Mouse (Mus musculus): Measurements from ENCODE around the gene Pdzrn4. TPM values are rescaled to one million over a fixed set of nuclear protein-coding genes. Genes with fewer than 3 reads are reported as not detected.

Pdzrn4 gene
- polyA plus RNA-seq, 1 experiment from 2014 or later: 1.9 TPM

- no peak overlapping the region for H3K27ac ChIP-seq
- ATAC-seq: no peak
- no peak overlapping the region for H3K4me3 ChIP-seq (replicated peaks)
- H3K36me3 ChIP-seq: no peaks in the 10 kb centered on the region
- no peak overlapping the region for H3K4me2 ChIP-seq (replicated peaks)
- no peaks in the 10 kb centered on the region for H3K27me3 ChIP-seq (replicated peaks)
- no peaks in the 10 kb centered on the region for H3K9me3 ChIP-seq
- H3K4me1 ChIP-seq (replicated peaks): no peaks in the 10 kb centered on the region
- no peak overlapping the region for H3K9ac ChIP-seq
- WGBS: 39% methylated on average over 10 of the region's 10 CpGs
Observed at GRCm38 (mm10) chr15:92696276-92696956, 299.7 kb downstream of the Pdzrn4 start.

DNA sequence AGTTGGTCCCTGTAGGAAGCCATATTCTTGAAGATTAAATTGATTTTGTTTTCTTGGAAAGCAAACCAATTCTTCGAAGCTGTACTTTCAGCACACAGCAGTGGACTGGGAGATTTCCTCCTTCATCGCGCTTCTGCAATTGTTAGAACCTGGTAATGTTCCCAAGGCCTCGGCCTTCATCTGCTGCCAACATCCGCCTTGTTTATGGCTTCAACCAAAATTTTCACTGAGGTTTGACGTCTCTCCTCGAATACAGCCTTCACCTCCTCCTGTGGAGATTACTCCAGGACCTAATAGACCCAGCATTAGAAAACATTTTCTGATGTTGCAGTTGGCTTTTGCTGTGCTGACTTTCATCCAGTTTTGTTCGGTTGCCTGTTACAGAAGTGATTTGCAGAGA, 307.5 kb downstream of the Pdzrn4 start:
- H3K27me3 ChIP-seq (replicated peaks): no peaks in the 10 kb centered on the region
- H3K27ac ChIP-seq: no peak overlapping the region
- H3K4me1 ChIP-seq (replicated peaks): no peaks in the 10 kb centered on the region
- no peaks in the 10 kb centered on the region for H3K36me3 ChIP-seq
- no peak overlapping the region for H3K9ac ChIP-seq
- WGBS: 76% methylated on average over 8 of the region's 8 CpGs
- ATAC-seq: no peak
- no peak overlapping the region for H3K4me3 ChIP-seq (replicated peaks)
- H3K9me3 ChIP-seq: no peaks in the 10 kb centered on the region
- no peak overlapping the region for H3K4me2 ChIP-seq (replicated peaks)

DNA sequence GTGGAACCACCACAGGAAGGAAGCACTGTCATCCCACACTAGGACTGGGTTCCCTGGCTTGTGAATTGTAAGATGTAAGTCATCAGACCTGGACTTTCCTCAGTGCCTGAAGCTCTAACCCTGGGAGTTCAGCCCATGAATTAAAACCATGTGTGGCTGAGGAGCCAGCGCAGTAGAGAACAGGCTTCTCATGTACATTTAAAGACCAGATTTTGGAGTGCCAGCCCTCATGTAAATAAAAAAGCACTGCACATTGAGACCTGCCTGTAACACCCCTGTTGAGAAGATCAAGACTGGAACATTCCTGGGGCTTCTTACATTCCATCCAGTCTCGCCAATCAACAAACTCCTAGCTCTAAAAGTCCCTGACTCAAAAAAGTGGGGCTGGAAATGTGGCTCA, 342.0 kb downstream of the Pdzrn4 start:
- no peaks in the 10 kb centered on the region for H3K9me3 ChIP-seq
- no peak overlapping the region for H3K4me2 ChIP-seq (replicated peaks)
- no peak overlapping the region for H3K9ac ChIP-seq
- no peak overlapping the region for H3K4me3 ChIP-seq (replicated peaks)
- no peak overlapping the region for H3K27ac ChIP-seq
- H3K36me3 ChIP-seq: no peaks in the 10 kb centered on the region
- ATAC-seq: no peak
- no peaks in the 10 kb centered on the region for H3K27me3 ChIP-seq (replicated peaks)
- no peaks in the 10 kb centered on the region for H3K4me1 ChIP-seq (replicated peaks)
- 71% methylated on average over 2 of the region's 2 CpGs for WGBS

- H3K27me3 ChIP-seq (replicated peaks): no peaks in the 10 kb centered on the region
- H3K4me1 ChIP-seq (replicated peaks): no peaks in the 10 kb centered on the region
- WGBS: 87% methylated on average over 4 of the region's 4 CpGs
- H3K9me3 ChIP-seq: no peaks in the 10 kb centered on the region
- no peaks in the 10 kb centered on the region for H3K36me3 ChIP-seq
- ATAC-seq: no peak
- H3K27ac ChIP-seq: no peak overlapping the region
- no peak overlapping the region for H3K4me3 ChIP-seq (replicated peaks)
- H3K9ac ChIP-seq: no peak overlapping the region
- H3K4me2 ChIP-seq (replicated peaks): no peak overlapping the region
Observed at GRCm38 (mm10) chr15:92739887-92740286, 343.2 kb downstream of the Pdzrn4 start.

GRCm38 (mm10) chr15:92743624-92744023, 346.9 kb downstream of the Pdzrn4 start:
- Histone ChIP-seq H3K27me3 (replicated peaks) (no peaks in the 10 kb centered on the region), H3K4me1 (replicated peaks) (no peaks in the 10 kb centered on the region), H3K9ac (no peak overlapping the region), H3K27ac (no peak overlapping the region), H3K9me3 (no peaks in the 10 kb centered on the region), H3K4me3 (replicated peaks) (no peak overlapping the region), H3K36me3 (no peaks in the 10 kb centered on the region), H3K4me2 (replicated peaks) (no peak overlapping the region)
- no peak for ATAC-seq
- WGBS: 85% methylated on average over 6 of the region's 6 CpGs

- Histone ChIP-seq H3K27me3 (replicated peaks) (no peaks in the 10 kb centered on the region), H3K9ac (no peak overlapping the region), H3K27ac (no peak overlapping the region), H3K36me3 (no peaks in the 10 kb centered on the region), H3K4me3 (replicated peaks) (no peak overlapping the region), H3K9me3 (no peaks in the 10 kb centered on the region), H3K4me1 (replicated peaks) (no peaks in the 10 kb centered on the region), H3K4me2 (replicated peaks) (no peak overlapping the region)
- 67% methylated on average over 7 of the region's 7 CpGs for WGBS
- no peak for ATAC-seq
Observed at GRCm38 (mm10) chr15:92746081-92746480, 349.4 kb downstream of the Pdzrn4 start.

- H3K4me3 ChIP-seq (replicated peaks): no peak overlapping the region
- H3K9me3 ChIP-seq: no peaks in the 10 kb centered on the region
- H3K27ac ChIP-seq: no peak overlapping the region
- no peak for ATAC-seq
- WGBS: 70% methylated on average over 17 of the region's 17 CpGs
- no peaks in the 10 kb centered on the region for H3K36me3 ChIP-seq
- H3K4me2 ChIP-seq (replicated peaks): no peak overlapping the region
- no peaks in the 10 kb centered on the region for H3K4me1 ChIP-seq (replicated peaks)
- no peak overlapping the region for H3K9ac ChIP-seq
- no peaks in the 10 kb centered on the region for H3K27me3 ChIP-seq (replicated peaks)
Observed at GRCm38 (mm10) chr15:92752167-92752566, 355.5 kb downstream of the Pdzrn4 start.

- no peak for ATAC-seq
- Histone ChIP-seq H3K36me3 (no peaks in the 10 kb centered on the region), H3K27me3 (replicated peaks) (no peaks in the 10 kb centered on the region), H3K9ac (no peak overlapping the region), H3K4me1 (replicated peaks) (no peaks in the 10 kb centered on the region), H3K4me3 (replicated peaks) (no peak overlapping the region), H3K4me2 (replicated peaks) (no peak overlapping the region), H3K9me3 (no peaks in the 10 kb centered on the region), H3K27ac (no peak overlapping the region)
- 90% methylated on average over 13 of the region's 13 CpGs for WGBS
Observed at GRCm38 (mm10) chr15:92752578-92752977, 355.9 kb downstream of the Pdzrn4 start.

GRCm38 (mm10) chr15:92757085-92757903, 360.6 kb downstream of the Pdzrn4 start:
- Histone ChIP-seq H3K4me1 (replicated peaks) (no peaks in the 10 kb centered on the region), H3K27me3 (replicated peaks) (no peaks in the 10 kb centered on the region), H3K4me3 (replicated peaks) (no peak overlapping the region), H3K9ac (no peak overlapping the region), H3K36me3 (no peaks in the 10 kb centered on the region), H3K9me3 (no peaks in the 10 kb centered on the region), H3K4me2 (replicated peaks) (no peak overlapping the region), H3K27ac (no peak overlapping the region)
- no peak for ATAC-seq
- WGBS: 74% methylated on average over 17 of the region's 17 CpGs

GRCm38 (mm10) chr15:92759001-92759400, 362.3 kb downstream of the Pdzrn4 start:
- H3K9ac ChIP-seq: no peak overlapping the region
- no peaks in the 10 kb centered on the region for H3K4me1 ChIP-seq (replicated peaks)
- no peaks in the 10 kb centered on the region for H3K9me3 ChIP-seq
- H3K27ac ChIP-seq: no peak overlapping the region
- H3K36me3 ChIP-seq: no peaks in the 10 kb centered on the region
- no peak overlapping the region for H3K4me2 ChIP-seq (replicated peaks)
- no peaks in the 10 kb centered on the region for H3K27me3 ChIP-seq (replicated peaks)
- no peak overlapping the region for H3K4me3 ChIP-seq (replicated peaks)
- WGBS: 79% methylated on average over 8 of the region's 8 CpGs
- ATAC-seq: no peak

DNA sequence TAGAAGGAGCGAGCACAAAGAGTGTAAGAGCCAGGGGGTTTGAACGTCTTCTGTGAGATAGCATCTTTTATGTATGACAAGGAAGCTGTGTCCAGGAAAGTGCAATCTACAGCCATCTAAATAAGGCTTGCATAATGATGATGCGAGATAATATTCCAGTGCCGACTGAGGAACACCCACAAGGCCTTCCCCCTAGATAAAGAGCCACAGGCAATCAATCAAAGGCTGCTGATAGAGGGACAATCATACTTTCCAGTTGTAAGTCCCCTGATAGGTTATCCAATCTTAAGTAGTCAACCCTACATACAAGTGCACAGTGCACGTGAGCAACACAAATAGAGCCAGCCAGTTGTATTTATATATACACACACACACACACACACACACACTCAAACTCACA, 366.6 kb downstream of the Pdzrn4 start:
- H3K4me1 ChIP-seq (replicated peaks): no peaks in the 10 kb centered on the region
- no peak overlapping the region for H3K9ac ChIP-seq
- ATAC-seq: peak; percentile 59
- no peaks in the 10 kb centered on the region for H3K36me3 ChIP-seq
- H3K4me3 ChIP-seq (replicated peaks): no peak overlapping the region
- WGBS: 78% methylated on average over 5 of the region's 5 CpGs
- H3K27me3 ChIP-seq (replicated peaks): no peaks in the 10 kb centered on the region
- H3K27ac ChIP-seq: no peak overlapping the region
- no peaks in the 10 kb centered on the region for H3K9me3 ChIP-seq
- no peak overlapping the region for H3K4me2 ChIP-seq (replicated peaks)

DNA sequence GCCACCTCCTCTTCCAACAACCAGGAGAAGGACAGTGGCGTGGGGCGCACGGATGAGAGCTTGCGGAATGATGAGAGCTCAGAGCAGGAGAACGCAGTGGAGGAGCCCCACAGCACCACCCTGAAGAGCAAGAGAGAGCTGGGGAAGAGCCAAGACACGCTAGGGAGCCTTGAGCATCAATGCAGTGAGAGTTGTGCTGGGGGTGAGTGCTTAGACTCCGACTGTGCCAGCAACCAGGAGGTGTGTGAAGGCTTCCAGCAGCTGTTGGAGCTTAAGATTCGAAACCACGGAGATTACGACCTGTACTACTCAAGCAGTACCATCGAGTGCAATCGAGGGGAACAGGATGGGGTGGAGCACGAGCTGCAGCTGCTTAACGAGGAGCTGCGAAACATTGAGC, 372.9 kb downstream of the Pdzrn4 start:
- no peak for ATAC-seq
- Histone ChIP-seq H3K9me3 (no peaks in the 10 kb centered on the region), H3K4me1 (replicated peaks) (no peaks in the 10 kb centered on the region), H3K9ac (no peak overlapping the region), H3K27me3 (replicated peaks) (no peaks in the 10 kb centered on the region), H3K27ac (no peak overlapping the region), H3K36me3 (no peaks in the 10 kb centered on the region), H3K4me2 (replicated peaks) (no peak overlapping the region), H3K4me3 (replicated peaks) (no peak overlapping the region)
- 83% methylated on average over 15 of the region's 15 CpGs for WGBS

DNA sequence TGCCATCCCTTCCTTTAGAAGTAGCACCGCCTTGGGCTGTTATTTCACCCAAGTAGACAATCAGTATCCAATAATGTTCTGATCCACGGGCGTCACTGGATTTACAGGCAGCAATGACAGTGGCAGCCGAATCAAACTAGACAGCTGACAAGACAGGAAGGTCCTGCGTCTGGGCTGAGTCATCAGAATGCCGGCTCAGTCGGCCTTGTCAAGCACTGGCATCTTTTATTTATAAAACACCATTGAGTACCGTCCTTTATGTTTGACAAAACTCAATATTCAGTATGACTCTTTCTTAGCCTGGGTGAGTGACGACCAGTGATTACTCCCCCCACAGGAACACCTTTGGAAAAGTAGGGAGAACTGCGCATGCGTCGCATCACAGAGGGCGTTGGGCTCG, 391.4 kb downstream of the Pdzrn4 start:
- no peaks in the 10 kb centered on the region for H3K4me1 ChIP-seq (replicated peaks)
- no peak overlapping the region for H3K4me3 ChIP-seq (replicated peaks)
- H3K4me2 ChIP-seq (replicated peaks): no peak overlapping the region
- no peak overlapping the region for H3K9ac ChIP-seq
- H3K36me3 ChIP-seq: no peaks in the 10 kb centered on the region
- no peaks in the 10 kb centered on the region for H3K9me3 ChIP-seq
- H3K27ac ChIP-seq: no peak overlapping the region
- no peak for ATAC-seq
- H3K27me3 ChIP-seq (replicated peaks): no peaks in the 10 kb centered on the region
- 82% methylated on average over 14 of the region's 14 CpGs for WGBS

Data from intestine, embryonic 15.5 days (tissue).